Mouse (Mus musculus) erythroblast, embryonic 14.5 days (primary cell): ENCODE data around the gene Gm4353.

Experiments
- GATA1 ChIP-seq: IDR thresholded peaks from 2 replicates; pipeline ENCODE4 v1.6.1; 2012; ENCODE audit warnings: low read length, inconsistent platforms, mixed read lengths
- TAL1 ChIP-seq: IDR thresholded peaks from 3 replicates; pipeline ENCODE4 v1.6.1; 2012; ENCODE audit warnings: low read length, inconsistent platforms, mixed read lengths

- no peak for TF ChIP-seq TAL1
- no peak for TF ChIP-seq GATA1
Measured at GRCm38 (mm10) chr7:116099952-116100528, 15.6 kb upstream of the Gm4353 start.
